Comparison of ENCODE assay signal across 26 mouse cellular contexts in the genomic region with DNA sequence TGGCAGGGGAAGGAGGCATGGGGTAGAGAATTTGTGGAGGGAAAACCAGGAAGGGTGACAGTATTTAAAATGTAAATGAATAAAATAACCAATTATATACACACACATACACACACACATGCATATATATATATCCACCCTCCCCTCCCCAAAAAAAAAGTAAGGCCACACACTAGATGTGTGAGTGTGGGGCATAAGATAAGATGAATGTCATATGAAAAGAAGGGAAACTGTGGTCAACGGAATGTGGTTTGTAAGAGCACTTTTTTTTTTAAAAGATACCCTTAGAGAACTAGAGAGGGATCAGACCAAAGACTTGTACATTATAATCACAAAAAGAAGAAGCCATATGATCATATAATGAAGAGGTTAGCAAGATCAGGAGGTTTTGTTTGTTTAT.
DNase-seq lines count a peak whose midpoint lies in the region; ATAC-seq and TF ChIP-seq lines count a peak whose summit lies in the region.
"Had no signal": no experiment of that assay in that cellular context is flagged by ENCODE, and none has a peak within 500 bp of the region (broad histone marks: within the 10 kb centered on the region; RNA-seq: fewer than 3 reads in every experiment).

No protein-coding gene starts in this region.

- no peak for TF ChIP-seq EP300 in liver, postnatal 0 days (IDR thresholded peaks at IDR 0.05; ENCODE audit: low read depth)
- TF ChIP-seq EP300 in liver, embryonic 14.5 days (IDR thresholded peaks at IDR 0.05; ENCODE audit: low read depth) = no peak
- TF ChIP-seq EP300 in MEL (IDR thresholded peaks at IDR 0.05; ENCODE audit: low read depth in 1 of 2, low read length in 2 of 2) = peak; percentile 96

- WGBS in liver, embryonic 11.5 days = 55% methylated on average over 1 of the region's 1 CpGs
- WGBS in liver, postnatal 0 days (ENCODE audit: insufficient replicate concordance) = 50% methylated on average over 1 of the region's 1 CpGs
- WGBS in liver, embryonic 14.5 days (ENCODE audit: insufficient replicate concordance) = 28% methylated on average over 1 of the region's 1 CpGs
- 29% methylated on average over 1 of the region's 1 CpGs for WGBS in liver, embryonic 12.5 days (ENCODE audit: insufficient replicate concordance)

- H3K4me3 ChIP-seq in liver, embryonic 11.5 days (ENCODE audit: low read depth, low read length) = no peak overlapping the region
- no peak overlapping the region for H3K4me3 ChIP-seq in liver, postnatal 0 days (ENCODE audit: low read depth, low read length)
- H3K4me3 ChIP-seq in liver, embryonic 14.5 days (ENCODE audit: insufficient read depth in 1 of 2, low read depth in 2 of 2, low read length in 2 of 2) = no peak overlapping the region
- no peak overlapping the region for H3K4me3 ChIP-seq in liver, embryonic 12.5 days
- no peak overlapping the region for H3K4me3 ChIP-seq in MEL (ENCODE audit: control insufficient read depth in 1 of 2, insufficient read depth in 1 of 2, low read depth in 2 of 2, low read length in 2 of 2)
- H3K4me3 ChIP-seq: embryonic facial prominence, embryonic 13.5 days; embryonic facial prominence, embryonic 15.5 days; erythroblast, embryonic 14.5 days; forebrain, embryonic 10.5 days; forebrain, embryonic 12.5 days had no signal

- H3K4me2 ChIP-seq in liver, embryonic 11.5 days = no peak overlapping the region
- no peak overlapping the region for H3K4me2 ChIP-seq in liver, postnatal 0 days (ENCODE audit: low read depth, low read length)
- no peak overlapping the region for H3K4me2 ChIP-seq in liver, embryonic 14.5 days (ENCODE audit: low read depth)
- H3K4me2 ChIP-seq in liver, embryonic 12.5 days = no peak overlapping the region
- H3K4me2 ChIP-seq: embryonic facial prominence, embryonic 13.5 days; embryonic facial prominence, embryonic 15.5 days; forebrain, embryonic 12.5 days had no signal

- H3K27me3 ChIP-seq in liver, embryonic 11.5 days (replicated peaks; ENCODE audit: control insufficient read depth, insufficient read depth, low read length) = no peaks in the 10 kb centered on the region
- no peaks in the 10 kb centered on the region for H3K27me3 ChIP-seq in liver, postnatal 0 days (ENCODE audit: insufficient read depth, low read length)
- no peaks in the 10 kb centered on the region for H3K27me3 ChIP-seq in liver, embryonic 14.5 days (ENCODE audit: control insufficient read depth, insufficient read depth, low read length)
- H3K27me3 ChIP-seq in liver, embryonic 12.5 days (replicated peaks) = no peaks in the 10 kb centered on the region
- no peaks in the 10 kb centered on the region for H3K27me3 ChIP-seq in MEL (ENCODE audit: control insufficient read depth in 1 of 2, insufficient read depth in 2 of 2, low read length in 2 of 2)
- H3K27me3 ChIP-seq: embryonic facial prominence, embryonic 13.5 days; embryonic facial prominence, embryonic 15.5 days; forebrain, embryonic 12.5 days; Patski had no signal

- H3K79me2 ChIP-seq in MEL (ENCODE audit: control insufficient read depth, insufficient read depth, low read length, poor library complexity) = no peaks in the 10 kb centered on the region

- no peak overlapping the region for H3K9ac ChIP-seq in liver, embryonic 11.5 days (ENCODE audit: low read depth, low read length)
- no peak overlapping the region for H3K9ac ChIP-seq in liver, postnatal 0 days (replicated peaks)
- H3K9ac ChIP-seq in liver, embryonic 14.5 days (replicated peaks) = no peak overlapping the region
- no peak overlapping the region for H3K9ac ChIP-seq in liver, embryonic 12.5 days
- no peak overlapping the region for H3K9ac ChIP-seq in MEL (ENCODE audit: control insufficient read depth, low read depth, low read length, poor library complexity, severe bottlenecking)
- H3K9ac ChIP-seq: embryonic facial prominence, embryonic 13.5 days; embryonic facial prominence, embryonic 15.5 days; forebrain, embryonic 12.5 days had no signal

- H3K9me3 ChIP-seq in liver, embryonic 11.5 days (ENCODE audit: control insufficient read depth, low read length) = no peaks in the 10 kb centered on the region
- no peaks in the 10 kb centered on the region for H3K9me3 ChIP-seq in liver, postnatal 0 days (ENCODE audit: low read length)
- H3K9me3 ChIP-seq in liver, embryonic 14.5 days (ENCODE audit: control insufficient read depth, low read length) = no peaks in the 10 kb centered on the region
- H3K9me3 ChIP-seq in liver, embryonic 12.5 days (replicated peaks) = no peaks in the 10 kb centered on the region
- H3K9me3 ChIP-seq in MEL (replicated peaks; ENCODE audit: insufficient read depth, low read length) = no peaks in the 10 kb centered on the region
- H3K9me3 ChIP-seq: embryonic facial prominence, embryonic 13.5 days; embryonic facial prominence, embryonic 15.5 days; forebrain, embryonic 10.5 days; forebrain, embryonic 12.5 days had no signal

- no peak for TF ChIP-seq RAD21 in MEL (IDR thresholded peaks at IDR 0.05; ENCODE audit: low read depth, low read length)

- ATAC-seq in liver, embryonic 11.5 days (replicated peaks; ENCODE audit: low FRiP score) = 0 out of 2 replicates have a peak, but pooled peaks have one; percentile 41
- ATAC-seq in liver, postnatal 0 days = no peak
- peak; percentile 43; the same call in 1 of the 2 replicates for ATAC-seq in liver, embryonic 14.5 days (ENCODE audit: insufficient read depth)
- no peak for ATAC-seq in liver, embryonic 12.5 days
- ATAC-seq: activated CD4-positive, CD25-positive, alpha-beta regulatory T cell, adult 4 months; forebrain, embryonic 14.5 days; forebrain, embryonic 16.5 days; Patski had no signal

- H3K27ac ChIP-seq in liver, embryonic 11.5 days (ENCODE audit: low read depth, low read length) = no peak overlapping the region
- no peak overlapping the region for H3K27ac ChIP-seq in liver, postnatal 0 days (ENCODE audit: low read depth)
- no peak overlapping the region for H3K27ac ChIP-seq in liver, embryonic 14.5 days
- H3K27ac ChIP-seq in liver, embryonic 12.5 days = no peak overlapping the region
- H3K27ac ChIP-seq in MEL (ENCODE audit: control insufficient read depth, low read depth, low read length) = peak overlapping the region; percentile 43; the same call in 1 of the 2 replicates
- H3K27ac ChIP-seq: embryonic facial prominence, embryonic 13.5 days; embryonic facial prominence, embryonic 15.5 days; forebrain, embryonic 10.5 days; forebrain, embryonic 12.5 days had no signal

- no peak for TF ChIP-seq POLR2A in MEL (IDR thresholded peaks at IDR 0.05; ENCODE audit: control insufficient read depth in 1 of 2, insufficient read depth in 1 of 2, low read depth in 1 of 2, low read length in 2 of 2, poor library complexity in 1 of 2)

- no peaks in the 10 kb centered on the region for H3K4me1 ChIP-seq in liver, embryonic 11.5 days (replicated peaks; ENCODE audit: control insufficient read depth, insufficient read depth, low read length)
- no peaks in the 10 kb centered on the region for H3K4me1 ChIP-seq in liver, postnatal 0 days (ENCODE audit: insufficient read depth)
- no peaks in the 10 kb centered on the region for H3K4me1 ChIP-seq in liver, embryonic 14.5 days (replicated peaks; ENCODE audit: control insufficient read depth in 2 of 2, insufficient read depth in 2 of 2, low read length in 1 of 2)
- H3K4me1 ChIP-seq in liver, embryonic 12.5 days = no peaks in the 10 kb centered on the region
- H3K4me1 ChIP-seq in MEL (ENCODE audit: control insufficient read depth in 1 of 2, insufficient read depth in 2 of 2, low read length in 2 of 2) = peaks cover 14 to 16% of the 10 kb centered on the region in 2 experiments
- H3K4me1 ChIP-seq: embryonic facial prominence, embryonic 13.5 days; embryonic facial prominence, embryonic 15.5 days; forebrain, embryonic 10.5 days; forebrain, embryonic 12.5 days had no signal

- no peak for DNase-seq in liver, embryonic 11.5 days (ENCODE audit: low spot score)
- no peak for DNase-seq in liver, postnatal 0 days
- DNase-seq in liver, embryonic 14.5 days (ENCODE audit: low read depth in 3 of 3, low spot score in 3 of 3) = no peak
- peak; percentile 85 for DNase-seq in MEL (ENCODE audit: low read depth, low spot score)
- DNase-seq in adrenal gland, postnatal 4 days (ENCODE audit: low spot score in 2 of 2) = no peak
- DNase-seq in ovary, adult 18-20 months (ENCODE audit: low spot score) = no peak
- DNase-seq: adrenal gland, adult 8-10 months; adrenal gland, postnatal 14 days; adrenal gland, postnatal 36 days; cerebellum, adult 11 months; cerebellum, adult 18-20 months; cerebellum, adult 8-10 months; cerebellum, adult 9-11 months; cerebellum, postnatal 14 days; cerebellum, postnatal 36 days; embryo, embryonic 11 days had no signal

- no peak for TF ChIP-seq CTCF in liver, postnatal 0 days (IDR thresholded peaks at IDR 0.05; ENCODE audit: low read depth)
- no peak for TF ChIP-seq CTCF in liver, embryonic 14.5 days (IDR thresholded peaks at IDR 0.05; ENCODE audit: low read depth)
- TF ChIP-seq CTCF in MEL (IDR thresholded peaks at IDR 0.05 in 2 of 3, conservative IDR thresholded peaks at IDR 0.05 in 1 of 3; ENCODE audit: control insufficient read depth in 1 of 3, insufficient read depth in 1 of 3, low read depth in 2 of 3, low read length in 3 of 3, poor library complexity in 1 of 3, severe bottlenecking in 1 of 3) = no peak

- H3K36me3 ChIP-seq in liver, embryonic 11.5 days (ENCODE audit: control insufficient read depth, insufficient read depth, low read length) = no peaks in the 10 kb centered on the region
- H3K36me3 ChIP-seq in liver, postnatal 0 days (replicated peaks; ENCODE audit: insufficient read depth, low read length) = no peaks in the 10 kb centered on the region
- no peaks in the 10 kb centered on the region for H3K36me3 ChIP-seq in liver, embryonic 14.5 days (replicated peaks; ENCODE audit: control insufficient read depth, insufficient read depth, low read depth)
- no peaks in the 10 kb centered on the region for H3K36me3 ChIP-seq in liver, embryonic 12.5 days
- H3K36me3 ChIP-seq in MEL (ENCODE audit: control insufficient read depth in 1 of 2, insufficient read depth in 2 of 2, low read length in 2 of 2) = peaks cover 0 to 19% of the 10 kb centered on the region in 2 experiments; a peak in 2 of 4 replicates
- H3K36me3 ChIP-seq: embryonic facial prominence, embryonic 13.5 days; embryonic facial prominence, embryonic 15.5 days; forebrain, embryonic 10.5 days; forebrain, embryonic 12.5 days had no signal

TF ChIP-seq in MEL, 35 proteins besides CTCF, POLR2A, EP300 and RAD21 (continues in another document):
- TF ChIP-seq POLR2AphosphoS2 (IDR thresholded peaks at IDR 0.05; ENCODE audit: low read length) (no peak), TCF12 (IDR thresholded peaks at IDR 0.05; ENCODE audit: low read depth, low read length) (peak; percentile 92), ZC3H11A (IDR thresholded peaks at IDR 0.05; ENCODE audit: low read depth, low read length) (no peak), MYB (IDR thresholded peaks at IDR 0.05; ENCODE audit: low read depth, low read length) (peak; percentile 74), CHD2 (IDR thresholded peaks at IDR 0.05; ENCODE audit: low read length) (no peak), NRF1 (IDR thresholded peaks at IDR 0.05; ENCODE audit: insufficient read depth, low read depth, low read length, poor library complexity, severe bottlenecking) (no peak), MAFK (IDR thresholded peaks at IDR 0.05; ENCODE audit: borderline replicate concordance, low read depth, low read length) (no peak), KAT2A (conservative IDR thresholded peaks at IDR 0.05; ENCODE audit: low read depth, low read length) (no peak), MAX (IDR thresholded peaks at IDR 0.05; ENCODE audit: low read length) (no peak)

Comparison
In these comparisons a context has a peak if more than half of its experiments do, and no peak if none do; other contexts are left out.
1. ATAC-seq: peak in liver, embryonic 11.5 days (single experiment) and liver, embryonic 14.5 days (single experiment); none in liver, postnatal 0 days (single experiment) and liver, embryonic 12.5 days (single experiment).